Mouse (Mus musculus): ENCODE results near the gene C1qtnf2. TPM values are rescaled to one million over a fixed set of nuclear protein-coding genes. Genes with fewer than 3 reads are reported as not detected.

Gene C1qtnf2
- polyA plus RNA-seq, 1 experiment: 15.3 TPM

DNA sequence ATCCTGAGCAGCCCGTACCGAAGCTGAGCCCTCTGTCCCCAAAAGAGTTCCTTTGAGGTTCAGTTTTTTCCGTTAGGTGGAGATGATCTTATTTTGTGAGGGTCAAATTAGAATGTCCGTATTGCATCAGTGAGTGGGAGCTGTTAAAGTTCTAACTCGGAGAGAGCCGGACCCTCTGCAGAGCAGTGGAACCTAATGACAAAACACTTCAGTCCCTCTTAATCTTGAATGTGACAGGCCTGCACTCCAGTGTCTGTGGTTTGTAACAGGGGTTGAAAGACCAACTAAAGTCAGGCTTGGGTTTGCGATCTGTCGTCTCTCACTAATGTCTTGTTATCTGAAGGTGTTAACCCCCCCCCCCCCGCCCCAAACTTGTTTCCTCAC is 40.1 kb upstream of the C1qtnf2 start:
- Histone ChIP-seq H3K36me3 (ENCODE audit: control insufficient read depth, insufficient read depth, low read length) (peaks cover 3% of the 10 kb centered on the region), H3K4me1 (ENCODE audit: control insufficient read depth, insufficient read depth, low read length) (peaks cover 6% of the 10 kb centered on the region; the same call in 1 of the 2 replicates), H3K27me3 (replicated peaks; ENCODE audit: control insufficient read depth, insufficient read depth, low read length) (no peaks in the 10 kb centered on the region), H3K27ac (ENCODE audit: insufficient read depth, low read depth, low read length) (peak overlapping the region; percentile 88), H3K4me3 (ENCODE audit: insufficient read depth, low read depth, low read length) (peak overlapping the region; percentile 99)
- 0% methylated on average over 9 of the region's 9 CpGs for WGBS
- TF ChIP-seq CTCF (conservative IDR thresholded peaks at IDR 0.05; ENCODE audit: insufficient read depth, insufficient read length, low read depth, low read length) (no peak), POLR2A (IDR thresholded peaks at IDR 0.05; ENCODE audit: low read depth, low read length) (no peak)
- DNase-seq: no peak

DNA sequence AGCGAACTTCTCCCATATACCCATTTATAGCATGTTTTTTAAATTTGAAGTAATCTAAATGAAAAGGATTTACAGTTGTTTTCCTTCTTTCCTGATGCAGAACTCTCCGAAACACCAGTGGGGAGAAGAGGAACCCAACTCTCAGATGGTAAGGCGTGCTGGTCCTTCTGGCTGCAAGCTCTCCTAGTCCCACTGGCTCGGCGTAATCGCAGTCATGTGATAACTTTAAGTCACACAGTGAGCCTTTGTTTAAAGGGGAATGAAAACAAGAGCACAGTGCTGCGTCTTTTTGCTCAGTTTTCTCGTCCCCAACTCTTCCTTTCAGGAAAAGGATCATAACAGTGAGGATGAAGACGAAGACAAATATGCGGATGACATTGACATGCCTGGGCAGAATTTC is 33.0 kb upstream of the C1qtnf2 start:
- WGBS: 96% methylated on average over 10 of the region's 10 CpGs
- TF ChIP-seq POLR2A (IDR thresholded peaks at IDR 0.05; ENCODE audit: low read depth, low read length) (no peak), CTCF (conservative IDR thresholded peaks at IDR 0.05; ENCODE audit: insufficient read depth, insufficient read length, low read depth, low read length) (no peak)

DNA sequence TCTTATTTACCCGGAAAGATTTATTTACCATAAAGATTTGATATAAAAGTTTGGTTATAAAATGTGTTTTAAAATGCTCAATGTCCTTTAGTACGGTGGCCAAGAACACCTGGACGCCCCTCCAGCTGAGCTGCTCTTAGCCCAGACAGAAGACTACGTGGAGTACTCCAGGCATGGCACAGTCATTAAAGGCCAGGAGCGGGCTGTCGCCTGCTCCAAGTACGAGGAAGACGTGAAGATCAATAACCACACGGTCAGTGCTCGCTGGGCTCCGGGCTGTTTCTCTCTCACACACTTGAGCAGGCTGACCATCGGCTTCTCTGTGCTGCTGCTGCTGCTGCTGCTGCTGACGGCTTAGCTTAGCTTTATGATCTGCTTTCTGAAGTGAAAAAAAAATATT is 30.9 kb upstream of the C1qtnf2 start:
- Histone ChIP-seq H3K36me3 (ENCODE audit: control insufficient read depth, insufficient read depth, low read length) (peaks cover 13% of the 10 kb centered on the region), H3K27ac (ENCODE audit: insufficient read depth, low read depth, low read length) (no peak overlapping the region), H3K4me1 (ENCODE audit: control insufficient read depth, insufficient read depth, low read length) (no peaks in the 10 kb centered on the region), H3K4me3 (ENCODE audit: insufficient read depth, low read depth, low read length) (no peak overlapping the region), H3K27me3 (replicated peaks; ENCODE audit: control insufficient read depth, insufficient read depth, low read length) (no peaks in the 10 kb centered on the region)
- TF ChIP-seq POLR2A (IDR thresholded peaks at IDR 0.05; ENCODE audit: low read depth, low read length) (no peak), CTCF (conservative IDR thresholded peaks at IDR 0.05; ENCODE audit: insufficient read depth, insufficient read length, low read depth, low read length) (no peak)
- WGBS: 95% methylated on average over 13 of the region's 13 CpGs
- DNase-seq: no peak

More for the DNA sequence above, 33.0 kb upstream of the C1qtnf2 start:
- Histone ChIP-seq H3K4me3 (ENCODE audit: insufficient read depth, low read depth, low read length) (no peak overlapping the region), H3K27ac (ENCODE audit: insufficient read depth, low read depth, low read length) (no peak overlapping the region), H3K4me1 (ENCODE audit: control insufficient read depth, insufficient read depth, low read length) (no peaks in the 10 kb centered on the region), H3K27me3 (replicated peaks; ENCODE audit: control insufficient read depth, insufficient read depth, low read length) (no peaks in the 10 kb centered on the region), H3K36me3 (ENCODE audit: control insufficient read depth, insufficient read depth, low read length) (peaks cover 13% of the 10 kb centered on the region)
- DNase-seq: no peak

DNA sequence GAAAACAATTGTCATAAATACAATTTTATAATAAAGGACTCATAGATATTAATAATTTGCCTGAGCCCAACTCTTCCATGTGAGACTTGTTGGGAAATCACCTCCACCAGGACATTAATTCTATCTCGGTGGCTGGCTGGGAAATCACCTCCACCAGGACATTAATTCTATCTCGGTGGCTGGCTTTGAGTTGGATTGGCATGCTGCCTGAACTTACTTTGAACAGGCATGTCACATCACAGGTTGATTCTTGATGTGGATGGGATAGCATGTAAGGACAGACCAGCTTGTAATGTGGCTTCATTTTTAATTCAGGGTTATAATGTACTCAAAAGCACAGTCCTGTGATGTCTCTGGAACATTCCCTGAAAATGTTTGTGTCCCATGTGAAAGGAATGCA is 24.2 kb upstream of the C1qtnf2 start:
- TF ChIP-seq CTCF (conservative IDR thresholded peaks at IDR 0.05; ENCODE audit: insufficient read depth, insufficient read length, low read depth, low read length) (no peak), POLR2A (IDR thresholded peaks at IDR 0.05; ENCODE audit: low read depth, low read length) (no peak)
- H3K27ac ChIP-seq (ENCODE audit: insufficient read depth, low read depth, low read length): no peak overlapping the region
- peaks cover 3% of the 10 kb centered on the region for H3K36me3 ChIP-seq (ENCODE audit: control insufficient read depth, insufficient read depth, low read length)
- H3K27me3 ChIP-seq (replicated peaks; ENCODE audit: control insufficient read depth, insufficient read depth, low read length): no peaks in the 10 kb centered on the region
- no peak for DNase-seq
- H3K4me3 ChIP-seq (ENCODE audit: insufficient read depth, low read depth, low read length): no peak overlapping the region
- WGBS: 69% methylated on average over 2 of the region's 2 CpGs
- H3K4me1 ChIP-seq (ENCODE audit: control insufficient read depth, insufficient read depth, low read length): no peaks in the 10 kb centered on the region

DNA sequence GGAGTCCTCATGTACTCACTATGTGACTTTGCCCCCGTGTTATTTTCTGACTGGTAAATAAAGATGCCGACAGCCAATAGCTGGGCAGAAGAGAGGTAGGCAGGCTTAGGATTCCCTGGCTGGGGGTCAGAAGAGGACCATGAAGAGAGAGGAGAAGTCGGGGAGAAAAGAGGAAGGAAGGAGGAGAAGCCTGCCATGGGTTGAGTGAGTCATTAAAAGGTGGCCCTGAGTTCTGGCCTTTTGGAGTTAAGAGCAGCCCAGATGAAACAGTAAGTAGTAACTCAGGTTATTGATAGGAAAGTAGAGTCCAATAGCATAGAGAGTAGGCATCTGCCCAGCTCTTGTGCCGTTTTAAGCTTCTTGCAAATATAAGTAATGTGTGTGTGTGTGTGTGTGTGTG is 22.8 kb upstream of the C1qtnf2 start:
- Histone ChIP-seq H3K4me3 (ENCODE audit: insufficient read depth, low read depth, low read length) (no peak overlapping the region), H3K36me3 (ENCODE audit: control insufficient read depth, insufficient read depth, low read length) (peaks cover 2% of the 10 kb centered on the region; the same call in 1 of the 2 replicates), H3K4me1 (ENCODE audit: control insufficient read depth, insufficient read depth, low read length) (no peaks in the 10 kb centered on the region), H3K27ac (ENCODE audit: insufficient read depth, low read depth, low read length) (no peak overlapping the region), H3K27me3 (replicated peaks; ENCODE audit: control insufficient read depth, insufficient read depth, low read length) (no peaks in the 10 kb centered on the region)
- 64% methylated on average over 4 of the region's 4 CpGs for WGBS
- no peak for TF ChIP-seq POLR2A (IDR thresholded peaks at IDR 0.05; ENCODE audit: low read depth, low read length)
- DNase-seq: no peak

DNA sequence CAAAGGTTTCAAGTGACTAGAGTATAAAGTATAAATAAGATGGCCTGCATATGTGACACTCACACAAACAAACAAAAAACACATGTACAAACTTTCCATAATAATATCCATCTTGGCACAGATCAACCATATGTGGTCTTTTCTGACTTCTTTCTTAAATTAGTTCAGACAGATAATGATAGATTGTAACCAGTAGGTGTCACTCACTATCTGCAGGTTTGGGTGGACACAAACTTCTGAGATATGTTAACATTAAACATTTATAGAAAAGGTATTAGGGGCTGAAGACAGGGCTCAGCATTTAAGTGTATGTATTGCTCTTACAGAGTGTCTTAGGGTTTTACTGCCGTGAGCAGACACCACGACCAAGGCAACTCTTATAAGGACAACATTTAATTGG is 21.8 kb upstream of the C1qtnf2 start:
- TF ChIP-seq POLR2A (IDR thresholded peaks at IDR 0.05; ENCODE audit: low read depth, low read length): no peak
- no peak for TF ChIP-seq CTCF (conservative IDR thresholded peaks at IDR 0.05; ENCODE audit: insufficient read depth, insufficient read length, low read depth, low read length)
- WGBS: 57% methylated on average over 2 of the region's 2 CpGs

DNA sequence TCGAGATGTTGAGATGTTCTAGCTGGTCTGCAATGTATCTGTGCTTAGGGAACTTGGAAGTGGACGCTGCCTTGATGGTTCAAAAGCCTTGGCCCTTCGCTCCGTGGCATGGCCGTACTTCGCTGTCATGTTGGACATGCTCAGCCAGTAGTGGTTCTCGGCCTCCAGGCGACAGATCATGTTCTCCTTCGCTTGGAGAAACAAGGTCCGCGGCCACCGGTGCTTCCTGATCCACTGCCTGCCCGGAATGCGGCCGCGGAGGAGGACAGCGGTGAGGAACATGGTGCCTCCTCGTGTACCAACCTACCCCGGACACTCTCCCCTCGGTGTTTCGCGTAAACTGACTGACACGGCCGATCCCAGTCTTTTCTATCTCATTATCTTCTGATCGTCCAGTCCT is 10.9 kb upstream of the C1qtnf2 start:
- Histone ChIP-seq H3K4me3 (ENCODE audit: insufficient read depth, low read depth, low read length) (no peak overlapping the region), H3K4me1 (ENCODE audit: control insufficient read depth, insufficient read depth, low read length) (no peaks in the 10 kb centered on the region), H3K27ac (ENCODE audit: insufficient read depth, low read depth, low read length) (no peak overlapping the region), H3K27me3 (replicated peaks; ENCODE audit: control insufficient read depth, insufficient read depth, low read length) (no peaks in the 10 kb centered on the region), H3K36me3 (ENCODE audit: control insufficient read depth, insufficient read depth, low read length) (no peaks in the 10 kb centered on the region)
- DNase-seq: no peak
- TF ChIP-seq POLR2A (IDR thresholded peaks at IDR 0.05; ENCODE audit: low read depth, low read length): no peak
- no peak for TF ChIP-seq CTCF (conservative IDR thresholded peaks at IDR 0.05; ENCODE audit: insufficient read depth, insufficient read length, low read depth, low read length)
- 93% methylated on average over 25 of the region's 25 CpGs for WGBS

More for the DNA sequence above, 21.8 kb upstream of the C1qtnf2 start:
- no peak for DNase-seq
- Histone ChIP-seq H3K4me1 (ENCODE audit: control insufficient read depth, insufficient read depth, low read length) (no peaks in the 10 kb centered on the region), H3K4me3 (ENCODE audit: insufficient read depth, low read depth, low read length) (no peak overlapping the region), H3K27me3 (replicated peaks; ENCODE audit: control insufficient read depth, insufficient read depth, low read length) (no peaks in the 10 kb centered on the region), H3K36me3 (ENCODE audit: control insufficient read depth, insufficient read depth, low read length) (0 out of 2 replicates have a peak, but pooled peaks cover under 1% of the 10 kb centered on the region), H3K27ac (ENCODE audit: insufficient read depth, low read depth, low read length) (no peak overlapping the region)

DNA sequence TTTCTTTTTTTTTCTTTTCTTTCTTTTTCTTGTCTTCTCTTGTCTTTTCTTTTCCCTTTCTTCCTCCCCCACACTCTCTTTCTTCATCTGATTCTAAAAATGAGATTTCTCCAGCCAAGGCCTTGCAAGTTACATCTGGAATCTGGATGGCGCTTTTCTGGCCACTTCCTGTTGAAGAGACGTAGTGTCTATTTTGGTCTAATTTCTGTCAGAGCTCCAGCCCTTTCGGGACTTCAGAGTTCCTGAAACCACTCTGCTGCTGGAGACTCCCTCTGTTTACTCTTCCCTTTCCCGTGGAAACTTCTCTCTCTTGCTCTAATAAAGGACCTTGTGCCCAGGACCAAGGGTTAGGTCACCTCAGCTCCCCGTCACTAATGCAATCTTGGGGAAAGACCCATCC is 4.0 kb upstream of the C1qtnf2 start:
- 48% methylated on average over 5 of the region's 5 CpGs for WGBS
- DNase-seq: peak; percentile 70

More for the DNA sequence above, 4.0 kb upstream of the C1qtnf2 start:
- Histone ChIP-seq H3K4me3 (ENCODE audit: insufficient read depth, low read depth, low read length) (no peak overlapping the region), H3K27me3 (replicated peaks; ENCODE audit: control insufficient read depth, insufficient read depth, low read length) (no peaks in the 10 kb centered on the region; the same call in 1 of the 2 replicates), H3K4me1 (ENCODE audit: control insufficient read depth, insufficient read depth, low read length) (no peaks in the 10 kb centered on the region), H3K36me3 (ENCODE audit: control insufficient read depth, insufficient read depth, low read length) (no peaks in the 10 kb centered on the region), H3K27ac (ENCODE audit: insufficient read depth, low read depth, low read length) (peak overlapping the region; percentile 71; the same call in 1 of the 2 replicates)
- TF ChIP-seq CTCF (conservative IDR thresholded peaks at IDR 0.05; ENCODE audit: insufficient read depth, insufficient read length, low read depth, low read length) (no peak), POLR2A (IDR thresholded peaks at IDR 0.05; ENCODE audit: low read depth, low read length) (no peak)

Data from kidney, adult 2 months (tissue).